Mouse (Mus musculus): ENCODE measurements around the gene Rhbdl3. TPM values are rescaled to one million over a fixed set of nuclear protein-coding genes. Genes with fewer than 3 reads are reported as not detected.
A peak's percentile ranks its signal among the peaks of the same experiment; 100 is the strongest.
"Not testable (repeated sequence)": the region's sequence is repeated elsewhere in the genome, so short reads cannot be mapped to it uniquely, and the experiment has no call there.

Rhbdl3 gene
- polyA plus RNA-seq, 1 experiment from 2014 or later = 6.8 TPM

- DNase-seq (ENCODE audit: low spot score) = no peak
Measured at GRCm38 (mm10) chr11:80312565-80312964, 11.9 kb downstream of the Rhbdl3 start.

DNA sequence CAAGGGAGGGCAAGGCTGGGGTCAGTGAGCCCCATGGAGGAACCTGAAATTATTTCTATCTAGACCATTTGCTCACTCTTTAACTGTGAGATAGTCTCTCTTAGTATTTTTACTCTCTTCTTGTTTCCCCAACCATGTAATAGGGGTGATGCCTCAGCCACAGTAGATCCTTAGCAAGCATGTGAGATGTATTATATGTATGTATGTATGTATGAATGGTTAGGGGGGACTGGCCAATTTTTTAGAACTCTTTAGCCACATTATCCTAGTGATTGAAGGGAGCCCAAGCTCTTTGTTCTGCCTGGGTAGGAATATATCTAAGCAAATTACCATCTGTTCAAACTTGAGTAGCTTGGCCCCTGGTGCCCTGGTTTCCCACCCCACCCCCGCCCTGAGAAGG lies 12.8 kb downstream of the Rhbdl3 start:
- DNase-seq (ENCODE audit: low spot score) = no peak

DNA sequence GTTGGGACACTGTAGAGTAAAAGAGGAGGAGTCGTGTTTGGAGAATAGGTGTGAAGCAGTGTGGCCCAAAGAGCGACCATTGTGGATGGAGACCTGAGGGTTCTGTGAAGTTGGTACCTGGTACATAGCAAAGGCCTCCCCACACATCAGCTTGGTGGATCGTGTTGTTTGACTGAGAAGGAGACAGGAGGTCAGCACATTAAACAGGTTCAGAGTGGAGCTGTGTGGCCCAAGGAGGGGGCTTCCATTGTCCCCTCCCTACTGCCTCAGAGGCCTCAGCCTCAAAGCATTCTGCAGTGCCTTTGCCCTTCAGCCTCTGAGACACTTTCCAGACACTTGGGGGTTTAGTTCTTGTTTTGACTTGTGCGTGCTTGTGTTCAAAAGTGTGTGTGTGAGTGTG lies 13.2 kb downstream of the Rhbdl3 start:
- no peak for DNase-seq (ENCODE audit: low spot score)

DNA sequence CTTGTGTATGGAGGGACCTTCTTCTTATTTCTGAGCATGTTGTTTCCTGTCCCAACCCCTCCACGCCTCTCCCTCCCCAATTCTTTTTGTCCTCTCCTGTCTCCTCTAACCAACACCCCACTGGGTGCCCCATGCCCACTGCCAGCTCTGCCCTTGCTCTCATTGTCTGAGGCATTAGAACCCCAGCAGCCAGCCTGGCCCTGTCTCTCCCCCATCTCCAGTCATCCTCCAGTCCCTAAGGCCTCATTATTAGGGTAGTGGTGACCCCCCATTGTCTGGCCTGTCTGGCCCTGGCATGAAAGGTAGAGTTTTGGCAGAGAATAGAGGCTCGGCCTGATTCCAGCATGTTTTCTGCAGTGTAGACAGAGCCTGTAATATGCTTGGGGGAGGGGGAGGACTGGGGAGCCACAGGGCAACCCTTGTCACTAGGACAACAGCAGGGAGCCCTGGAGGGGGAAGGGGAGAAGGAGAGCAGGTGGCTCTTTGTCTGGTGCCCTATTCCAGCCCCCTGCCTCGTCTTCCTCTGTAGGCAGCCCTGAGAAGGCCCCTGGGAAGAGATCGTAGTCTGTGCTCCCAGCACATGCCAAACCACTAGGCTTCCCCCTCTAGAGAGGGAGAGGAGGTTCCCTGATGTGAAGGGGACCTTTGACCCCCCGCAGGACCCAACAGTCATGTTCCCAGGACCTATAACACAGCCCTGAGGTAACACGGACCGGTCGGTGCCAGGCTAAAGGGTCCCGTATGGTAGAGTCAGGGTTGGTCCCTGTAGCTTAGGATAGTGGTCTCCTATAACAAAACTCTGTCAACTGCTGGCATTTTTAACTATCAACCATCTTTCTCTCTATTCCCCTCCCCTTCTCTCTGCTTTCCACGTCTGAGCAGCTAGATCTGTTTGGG lies 15.3 kb downstream of the Rhbdl3 start:
- no peak for DNase-seq (ENCODE audit: low spot score)

DNA sequence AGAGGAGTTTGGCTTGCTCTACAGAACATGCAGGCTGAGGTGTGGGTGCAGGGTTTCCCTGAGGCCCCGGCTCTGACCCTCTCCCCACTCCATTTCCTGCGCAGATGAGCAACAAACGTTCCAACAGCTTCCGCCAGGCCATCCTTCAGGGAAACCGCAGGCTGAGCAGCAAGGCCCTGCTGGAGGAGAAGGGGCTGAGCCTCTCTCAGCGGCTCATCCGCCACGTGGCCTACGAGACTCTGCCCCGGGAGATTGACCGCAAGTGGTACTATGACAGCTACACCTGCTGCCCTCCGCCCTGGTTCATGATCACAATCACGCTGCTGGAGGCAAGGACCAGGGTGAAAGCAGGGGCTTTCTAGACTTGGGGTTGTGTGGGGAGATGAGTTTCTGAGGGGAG lies 22.5 kb downstream of the Rhbdl3 start:
- peak; percentile 72 for DNase-seq (ENCODE audit: low spot score)

DNA sequence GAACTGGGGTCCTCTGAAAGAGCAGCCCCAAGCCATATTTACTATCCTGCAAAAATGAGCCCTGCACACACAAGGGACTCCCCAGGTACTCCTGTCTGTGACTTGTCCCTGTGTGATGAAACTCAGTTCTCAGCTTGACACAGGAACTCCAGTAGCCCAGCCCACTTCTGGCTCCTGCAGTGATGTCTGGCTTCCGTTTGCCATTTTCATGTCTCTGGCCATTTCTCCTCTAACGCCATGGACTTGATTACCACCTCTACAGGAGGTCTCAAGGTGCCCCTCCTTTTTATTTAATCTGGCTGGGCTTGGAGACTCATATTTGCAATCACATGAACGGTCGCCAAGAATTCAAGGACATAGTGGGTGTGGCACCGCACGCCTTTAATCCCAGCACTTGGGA lies 23.9 kb downstream of the Rhbdl3 start:
- no peak for DNase-seq (ENCODE audit: low spot score)

- no peak for DNase-seq (ENCODE audit: low spot score)
Measured at GRCm38 (mm10) chr11:80332709-80333400, 32.1 kb downstream of the Rhbdl3 start.

DNA sequence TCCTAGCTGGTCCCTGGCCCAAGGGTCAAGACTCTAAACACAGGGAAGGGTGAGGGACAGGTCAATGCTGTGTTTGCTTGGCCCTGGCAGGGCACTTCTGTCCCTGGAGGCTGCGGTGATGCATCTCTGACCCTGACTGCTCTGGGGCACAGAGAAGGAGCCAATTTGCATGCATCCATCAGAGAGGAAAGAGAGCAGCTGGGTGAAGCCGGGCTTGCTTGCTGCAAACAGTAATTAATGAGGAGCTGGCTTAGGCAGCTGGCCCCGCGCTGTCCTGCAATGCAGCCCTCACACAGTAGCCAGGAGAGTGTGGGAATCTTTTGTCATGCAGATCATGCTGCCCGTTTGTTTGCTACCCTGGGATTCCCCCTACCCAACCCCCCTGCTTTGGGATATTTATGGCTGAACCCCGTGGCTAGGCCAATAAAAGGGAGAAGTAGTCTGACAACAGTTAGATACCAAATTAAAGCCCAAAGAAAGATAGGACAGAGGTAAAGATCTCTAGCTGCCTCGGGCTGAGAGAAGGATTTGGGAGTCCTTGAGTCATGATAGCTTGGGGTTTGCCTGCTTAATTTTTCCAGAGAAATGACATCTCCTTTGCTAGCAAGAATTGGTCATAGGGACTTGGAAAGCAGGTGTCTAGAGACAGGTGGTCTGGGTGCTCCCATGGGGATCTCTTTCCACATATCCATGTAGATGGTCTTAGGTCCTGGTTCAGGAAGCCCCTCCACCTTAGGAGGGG lies 35.1 kb downstream of the Rhbdl3 start:
- no peak for DNase-seq (ENCODE audit: low spot score)

- DNase-seq (ENCODE audit: low spot score) = no peak
Measured at GRCm38 (mm10) chr11:80336351-80336730, 35.6 kb downstream of the Rhbdl3 start.

DNA sequence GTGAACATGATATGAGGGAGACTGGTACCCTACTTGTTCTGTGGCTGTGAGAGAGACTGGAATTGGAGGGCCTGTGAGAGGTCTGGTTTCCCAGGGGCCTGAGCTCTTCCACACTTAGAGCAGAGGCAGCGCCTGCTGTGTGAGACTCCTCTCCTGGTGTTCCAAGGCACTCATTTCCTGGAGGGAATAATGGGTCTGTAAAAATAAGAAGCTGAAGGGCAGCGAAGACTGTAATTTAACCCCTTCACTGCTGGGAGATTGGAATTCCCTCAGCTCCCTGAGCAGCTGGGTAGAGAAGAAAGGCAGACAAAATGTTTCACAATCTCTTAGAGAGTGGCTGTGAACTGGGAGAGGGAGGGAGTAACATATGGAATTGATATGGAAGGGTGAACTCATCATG lies 41.8 kb downstream of the Rhbdl3 start:
- DNase-seq (ENCODE audit: low spot score) = no peak

DNA sequence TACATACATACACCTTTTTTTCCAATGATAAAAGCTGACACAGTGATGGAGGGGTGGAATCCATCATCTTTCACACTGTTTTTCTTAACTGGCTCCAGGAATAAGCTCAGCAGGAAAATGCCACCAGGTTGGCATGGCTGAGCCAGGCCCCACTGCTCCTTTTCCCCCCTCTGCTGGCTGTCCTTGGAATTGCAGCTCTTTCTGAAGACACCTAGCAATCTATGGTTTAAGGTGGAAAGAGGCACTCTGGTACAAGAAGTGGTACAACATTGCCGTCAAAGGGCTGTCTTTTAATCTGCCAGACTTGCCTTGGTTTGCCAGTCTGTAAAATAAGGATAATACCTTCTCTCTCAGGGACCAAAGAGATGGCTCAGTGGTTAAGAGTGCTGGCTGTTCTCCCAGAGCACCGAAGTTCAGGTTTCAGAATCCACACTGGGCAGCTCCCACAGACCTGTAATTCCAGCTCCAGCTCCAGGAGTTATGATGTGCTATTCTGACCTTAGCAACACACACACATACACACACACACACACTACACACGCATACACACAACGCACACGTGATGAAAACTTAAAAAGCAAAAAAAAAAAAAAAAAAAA lies 51.2 kb downstream of the Rhbdl3 start:
- DNase-seq (ENCODE audit: low spot score) = peak; percentile 72

DNA sequence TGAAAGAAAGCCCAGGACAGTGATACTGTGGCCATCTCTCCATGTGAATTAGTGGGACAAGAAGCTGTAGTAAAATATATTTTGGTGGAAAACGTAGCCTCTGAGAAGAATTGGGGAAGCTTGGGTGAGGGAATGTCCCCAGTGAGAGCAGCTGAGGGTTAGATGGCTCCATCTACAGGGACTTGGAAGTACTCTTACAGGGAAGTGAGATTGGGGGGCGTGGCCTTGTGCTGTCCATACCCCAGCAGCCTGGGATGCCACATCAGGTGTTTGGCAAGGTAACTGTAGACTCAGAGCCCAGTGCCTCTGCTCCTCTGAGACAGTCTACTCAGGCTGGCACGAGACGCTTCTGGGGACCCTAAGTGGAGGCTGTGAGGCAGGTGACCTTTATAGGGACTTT lies 54.1 kb downstream of the Rhbdl3 start:
- DNase-seq (ENCODE audit: low spot score) = no peak

DNA sequence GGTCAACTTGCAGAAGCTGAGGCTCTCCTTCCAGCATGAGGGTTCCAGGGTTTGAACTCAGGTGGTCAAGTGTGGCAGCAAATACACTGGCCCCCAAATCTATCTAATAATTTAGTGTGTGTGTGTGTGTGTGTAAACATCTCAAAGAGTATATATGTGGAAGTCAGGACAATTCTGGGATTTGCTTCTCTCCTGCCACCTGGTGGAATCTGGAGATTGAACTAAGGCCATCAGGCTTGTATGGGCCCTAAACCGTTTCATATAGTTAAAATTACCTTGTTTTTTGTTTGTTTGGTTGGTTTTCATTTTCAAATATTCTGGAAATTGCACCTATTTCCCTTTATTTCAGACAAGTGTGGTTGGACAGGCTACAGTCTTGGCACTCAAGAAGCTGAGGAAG lies 68.2 kb downstream of the Rhbdl3 start:
- no peak for DNase-seq (ENCODE audit: low spot score)

GRCm38 (mm10) chr11:80376651-80377050 lies 75.9 kb downstream of the Rhbdl3 start:
- peak; percentile 11 for DNase-seq (ENCODE audit: low spot score)

DNA sequence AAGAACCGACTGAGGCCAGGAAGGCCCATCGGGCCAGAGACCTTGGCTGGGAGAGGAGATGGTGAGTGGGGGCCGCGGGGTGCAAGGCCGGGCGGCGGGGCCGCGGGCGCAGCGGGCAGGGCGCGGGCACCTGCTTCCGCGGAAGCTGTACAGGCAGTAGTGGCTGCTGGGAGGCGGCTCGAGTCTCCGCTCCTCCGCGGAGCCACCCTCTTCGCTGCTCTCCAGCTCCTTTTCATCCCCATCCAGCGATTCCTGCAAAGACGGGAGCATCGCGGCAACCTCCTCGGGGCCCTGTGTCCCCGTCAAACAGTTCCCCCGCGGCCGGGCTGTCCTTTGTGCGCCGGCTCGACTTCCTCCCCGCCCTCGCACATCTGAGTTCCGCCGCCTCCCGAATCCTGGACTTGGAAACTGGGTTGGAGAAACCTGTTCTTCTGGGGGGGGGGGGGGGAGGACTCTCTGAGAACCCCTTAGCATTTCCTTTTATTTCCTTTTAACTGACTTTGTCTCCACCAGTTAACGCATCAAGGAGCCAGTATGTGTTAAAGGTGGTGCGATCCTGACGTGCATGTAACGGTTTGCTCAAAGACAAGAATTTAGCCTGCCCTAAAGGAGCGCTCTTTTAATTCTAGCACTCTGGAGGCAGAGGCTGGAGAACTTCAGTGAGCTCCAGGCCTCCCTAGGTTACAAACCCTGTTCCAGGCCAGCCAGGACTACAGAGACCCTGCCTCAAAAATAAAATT lies 77.2 kb downstream of the Rhbdl3 start, which contains the start of gene 5730455P16Rik:
Gene 5730455P16Rik (minus strand): TSS at position 323 of the 740 bp plus-strand sequence.
- peak; percentile 81 for DNase-seq (ENCODE audit: low spot score)

DNA sequence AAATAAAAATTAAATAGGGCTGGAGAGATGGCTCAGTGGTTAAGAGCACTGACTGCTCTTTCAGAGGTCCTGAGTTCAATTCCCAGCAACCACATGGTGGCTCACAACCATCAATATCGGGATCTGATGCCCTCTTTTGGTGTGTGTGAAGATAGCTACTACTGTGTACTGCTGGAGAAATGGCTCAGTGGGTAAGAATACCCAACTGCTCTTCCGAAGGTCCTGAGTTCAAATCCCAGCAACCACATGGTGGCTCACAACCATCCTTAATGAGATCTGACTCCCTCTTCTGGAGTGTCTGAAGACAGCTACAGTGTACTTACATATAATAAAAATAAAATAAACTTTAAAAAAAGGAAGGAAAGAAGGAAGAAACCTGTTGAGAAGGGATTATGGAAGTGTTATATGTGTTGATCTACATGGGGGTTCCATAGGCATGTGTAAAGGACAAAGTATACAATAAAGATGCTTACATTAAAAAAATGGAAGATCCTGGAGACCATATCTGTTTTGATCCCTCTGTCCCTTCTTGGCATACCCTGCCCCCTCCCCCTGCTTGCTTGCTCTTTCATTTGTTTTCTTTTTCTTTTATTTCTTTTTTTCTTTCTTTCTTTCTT lies 77.8 kb downstream of the Rhbdl3 start:
- not testable (repeated sequence) for DNase-seq (ENCODE audit: low spot score)

- DNase-seq (ENCODE audit: low spot score) = not testable (repeated sequence)
Measured at GRCm38 (mm10) chr11:80379184-80379583, 78.5 kb downstream of the Rhbdl3 start.

DNA sequence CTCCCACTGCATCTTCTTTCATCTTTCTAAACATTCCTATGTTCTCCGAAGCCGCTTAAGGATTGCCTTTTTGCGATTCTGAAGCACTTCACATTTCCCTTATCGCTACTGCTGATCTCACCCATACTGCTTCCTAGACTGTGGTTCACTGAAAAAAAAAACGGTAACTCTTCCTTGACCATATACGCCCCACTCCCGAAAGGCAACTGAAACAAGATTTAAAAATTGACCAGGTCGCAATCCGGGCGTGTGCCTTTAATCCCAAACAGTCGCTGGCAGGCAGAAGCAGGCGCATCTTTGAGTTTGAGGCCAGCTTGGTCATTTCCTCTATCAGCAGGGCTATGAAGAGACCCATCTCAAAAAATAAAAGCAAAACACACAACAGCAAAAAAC lies 81.9 kb downstream of the Rhbdl3 start:
- no peak for DNase-seq (ENCODE audit: low spot score)

DNA sequence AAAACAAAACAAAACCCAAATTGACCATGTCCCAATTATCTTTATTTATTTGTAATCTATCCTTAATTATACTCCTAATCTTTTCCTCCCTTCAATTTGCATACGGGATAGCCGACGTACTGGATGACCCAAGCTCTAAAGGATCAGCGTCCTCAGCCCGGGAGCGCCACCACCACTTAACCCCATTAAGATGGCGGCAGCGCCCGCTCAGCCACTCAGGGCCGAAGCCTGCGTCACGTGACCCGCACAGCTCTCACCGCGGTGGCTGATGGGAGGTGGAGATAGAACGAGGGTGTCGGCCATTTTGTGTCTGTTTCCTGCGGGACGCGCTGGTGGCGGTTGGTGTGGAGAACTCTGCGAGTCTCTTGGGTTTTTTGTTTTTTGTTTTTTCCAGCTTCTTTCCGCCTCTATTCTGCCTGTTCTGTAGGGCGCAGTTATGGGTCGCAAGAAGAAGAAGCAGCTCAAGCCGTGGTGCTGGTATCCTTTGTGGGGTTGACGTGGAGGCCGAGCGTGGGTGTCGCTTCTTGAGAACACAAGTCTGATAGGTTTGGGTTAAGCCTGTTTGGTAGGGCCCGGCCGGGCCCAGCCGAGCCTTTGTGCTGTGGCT lies 82.4 kb downstream of the Rhbdl3 start, which contains the start of gene Zfp207:
Gene Zfp207 (plus strand): TSS at position 261 of the 607 bp plus-strand sequence.
- DNase-seq (ENCODE audit: low spot score) = peak; percentile 97

DNA sequence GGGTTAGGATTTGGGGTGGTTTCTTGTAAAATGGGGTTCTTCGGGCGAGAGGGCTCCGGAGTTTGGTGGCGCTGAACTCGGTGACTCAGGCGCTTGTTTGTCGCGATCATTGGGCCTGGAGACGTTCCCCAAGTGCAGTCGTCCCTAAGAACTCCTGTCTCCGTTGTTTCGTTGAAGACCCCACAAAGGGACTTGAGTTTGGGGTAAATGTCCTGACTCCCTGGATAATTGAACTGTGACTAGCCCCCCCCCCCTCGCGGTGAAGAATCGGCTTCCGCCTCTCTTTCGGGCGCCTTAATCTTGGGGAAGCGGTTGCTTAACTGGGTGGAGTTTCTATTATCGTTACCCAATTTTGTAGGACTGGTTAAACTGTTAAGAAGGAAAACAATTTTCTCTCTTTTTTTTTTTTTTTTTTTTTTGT lies 82.9 kb downstream of the Rhbdl3 start:
- peak; percentile 66 for DNase-seq (ENCODE audit: low spot score)
